Mouse (Mus musculus): ENCODE measurements around the gene Tbc1d32. TPM values are rescaled to one million over a fixed set of nuclear protein-coding genes. Genes with fewer than 3 reads are reported as not detected.

The Tbc1d32 gene
- 2.1 and 2.8 TPM in 2 replicates for polyA plus RNA-seq (2014; fragmentation: Nextera tagmentation; extraction: Ambion mirVana)

GRCm38 (mm10) chr10:56228568-56229209 lies at the start of gene Tbc1d32:
Gene Tbc1d32 (minus strand): TSS chr10:56228689.
- ATAC-seq (ENCODE audit: low FRiP score, low TSS enrichment) (peak; percentile 98), DNase-seq (peak; percentile 98)
- H3K9me3 ChIP-seq (ENCODE audit: control insufficient read depth, low read length): no peaks in the 10 kb centered on the region
- H3K27me3 ChIP-seq (ENCODE audit: control insufficient read depth, insufficient read depth, low read length): no peaks in the 10 kb centered on the region
- peaks cover 9% of the 10 kb centered on the region for H3K4me1 ChIP-seq (ENCODE audit: control insufficient read depth, insufficient read depth, low read length)
- peak within 1 kb of the TSS; percentile 61 for H3K9ac ChIP-seq (replicated peaks; ENCODE audit: low read length)
- peak within 1 kb of the TSS; percentile 50 for H3K4me3 ChIP-seq (replicated peaks; ENCODE audit: low read depth, low read length)
- H3K36me3 ChIP-seq (ENCODE audit: control insufficient read depth, insufficient read depth, low read length): no peaks in the 10 kb centered on the region
- WGBS: 3% methylated on average over 42 of the region's 42 CpGs
- H3K27ac ChIP-seq (replicated peaks; ENCODE audit: low read depth, low read length): peak within 1 kb of the TSS; percentile 93
- peak within 1 kb of the TSS; percentile 67 for H3K4me2 ChIP-seq (ENCODE audit: low read length)

- 79% methylated on average over 8 of the region's 8 CpGs for WGBS
- Histone ChIP-seq H3K4me1 (ENCODE audit: control insufficient read depth, insufficient read depth, low read length) (peaks cover 9% of the 10 kb centered on the region), H3K36me3 (ENCODE audit: control insufficient read depth, insufficient read depth, low read length) (no peaks in the 10 kb centered on the region), H3K9me3 (ENCODE audit: control insufficient read depth, low read length) (no peaks in the 10 kb centered on the region), H3K4me3 (replicated peaks; ENCODE audit: low read depth, low read length) (peak overlapping the region; percentile 50), H3K4me2 (ENCODE audit: low read length) (peak overlapping the region; percentile 67), H3K27ac (replicated peaks; ENCODE audit: low read depth, low read length) (0 out of 2 replicates have a peak overlapping the region, but pooled peaks have one; percentile 20), H3K27me3 (ENCODE audit: control insufficient read depth, insufficient read depth, low read length) (no peaks in the 10 kb centered on the region), H3K9ac (replicated peaks; ENCODE audit: low read length) (peak overlapping the region; percentile 61)
- DNase-seq: peak; percentile 12
- no peak for ATAC-seq (ENCODE audit: low FRiP score, low TSS enrichment)
Measured at GRCm38 (mm10) chr10:56227771-56228275, 666 bp downstream of the Tbc1d32 start.

DNA sequence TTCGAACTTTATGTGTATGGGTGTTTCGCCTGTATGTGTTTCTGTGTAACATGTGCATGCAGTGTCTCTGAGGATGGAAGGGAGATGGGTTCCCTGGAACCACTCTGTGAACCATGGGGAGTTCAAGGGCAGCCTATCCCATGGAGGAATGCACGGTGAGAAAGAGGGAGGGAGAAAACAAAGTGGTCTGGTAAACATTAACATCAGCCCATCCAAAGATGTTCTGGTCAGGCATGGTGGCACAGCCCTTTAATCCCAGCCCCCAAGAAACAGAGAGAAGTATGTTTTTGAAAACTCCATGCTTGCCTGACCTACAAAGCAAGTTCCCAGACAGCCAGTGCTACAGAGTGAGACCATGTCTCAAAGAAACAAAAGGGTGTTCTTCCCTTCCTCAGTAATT lies 12.7 kb downstream of the Tbc1d32 start:
- no peak overlapping the region for H3K27ac ChIP-seq (replicated peaks; ENCODE audit: low read depth, low read length)
- no peaks in the 10 kb centered on the region for H3K9me3 ChIP-seq (ENCODE audit: control insufficient read depth, low read length)
- no peaks in the 10 kb centered on the region for H3K4me1 ChIP-seq (ENCODE audit: control insufficient read depth, insufficient read depth, low read length)
- no peak overlapping the region for H3K9ac ChIP-seq (replicated peaks; ENCODE audit: low read length)
- no peak overlapping the region for H3K4me3 ChIP-seq (replicated peaks; ENCODE audit: low read depth, low read length)
- DNase-seq: no peak
- H3K4me2 ChIP-seq (ENCODE audit: low read length): no peak overlapping the region
- no peaks in the 10 kb centered on the region for H3K27me3 ChIP-seq (ENCODE audit: control insufficient read depth, insufficient read depth, low read length)
- H3K36me3 ChIP-seq (ENCODE audit: control insufficient read depth, insufficient read depth, low read length): no peaks in the 10 kb centered on the region
- 80% methylated on average over 3 of the region's 3 CpGs for WGBS
- ATAC-seq (ENCODE audit: low FRiP score, low TSS enrichment): no peak

GRCm38 (mm10) chr10:56210343-56210742 lies 18.1 kb downstream of the Tbc1d32 start:
- H3K36me3 ChIP-seq (ENCODE audit: control insufficient read depth, insufficient read depth, low read length): no peaks in the 10 kb centered on the region
- no peaks in the 10 kb centered on the region for H3K4me1 ChIP-seq (ENCODE audit: control insufficient read depth, insufficient read depth, low read length)
- H3K9ac ChIP-seq (replicated peaks; ENCODE audit: low read length): no peak overlapping the region
- no peak for DNase-seq
- no peak overlapping the region for H3K27ac ChIP-seq (replicated peaks; ENCODE audit: low read depth, low read length)
- no peaks in the 10 kb centered on the region for H3K9me3 ChIP-seq (ENCODE audit: control insufficient read depth, low read length)
- no peak overlapping the region for H3K4me3 ChIP-seq (replicated peaks; ENCODE audit: low read depth, low read length)
- H3K27me3 ChIP-seq (ENCODE audit: control insufficient read depth, insufficient read depth, low read length): no peaks in the 10 kb centered on the region
- H3K4me2 ChIP-seq (ENCODE audit: low read length): no peak overlapping the region
- ATAC-seq (ENCODE audit: low FRiP score, low TSS enrichment): no peak
- WGBS: 96% methylated on average over 1 of the region's 1 CpGs

- Histone ChIP-seq H3K4me3 (replicated peaks; ENCODE audit: low read depth, low read length) (no peak overlapping the region), H3K27ac (replicated peaks; ENCODE audit: low read depth, low read length) (no peak overlapping the region), H3K4me1 (ENCODE audit: control insufficient read depth, insufficient read depth, low read length) (no peaks in the 10 kb centered on the region), H3K27me3 (ENCODE audit: control insufficient read depth, insufficient read depth, low read length) (no peaks in the 10 kb centered on the region), H3K9me3 (ENCODE audit: control insufficient read depth, low read length) (no peaks in the 10 kb centered on the region), H3K4me2 (ENCODE audit: low read length) (no peak overlapping the region), H3K36me3 (ENCODE audit: control insufficient read depth, insufficient read depth, low read length) (no peaks in the 10 kb centered on the region), H3K9ac (replicated peaks; ENCODE audit: low read length) (no peak overlapping the region)
- no peak for DNase-seq
- WGBS: 92% methylated on average over 8 of the region's 8 CpGs
- no peak for ATAC-seq (ENCODE audit: low FRiP score, low TSS enrichment)
Measured at GRCm38 (mm10) chr10:56206802-56207404, 21.6 kb downstream of the Tbc1d32 start.

DNA sequence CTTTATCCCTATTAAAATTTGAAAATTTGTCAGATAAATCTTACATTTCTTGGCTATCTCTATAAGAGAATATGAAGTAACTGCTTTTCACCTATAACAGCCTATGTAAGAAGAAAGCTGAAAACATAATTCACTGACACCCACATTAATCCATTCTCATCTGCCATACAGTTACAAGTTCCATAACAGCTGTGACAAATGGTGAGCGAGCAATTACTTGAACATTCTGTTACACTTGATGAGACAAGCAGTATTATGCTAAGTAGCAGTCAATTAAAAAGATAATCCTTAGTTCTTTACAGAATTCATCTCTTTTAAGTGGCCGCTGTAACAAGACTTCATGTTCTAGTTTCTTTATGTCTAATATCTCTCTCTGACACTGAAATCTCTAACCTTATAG lies 24.1 kb downstream of the Tbc1d32 start:
- no peak for DNase-seq
- no peaks in the 10 kb centered on the region for H3K36me3 ChIP-seq (ENCODE audit: control insufficient read depth, insufficient read depth, low read length)
- no peaks in the 10 kb centered on the region for H3K27me3 ChIP-seq (ENCODE audit: control insufficient read depth, insufficient read depth, low read length)
- no peak overlapping the region for H3K9ac ChIP-seq (replicated peaks; ENCODE audit: low read length)
- 87% methylated on average over 2 of the region's 2 CpGs for WGBS
- H3K4me3 ChIP-seq (replicated peaks; ENCODE audit: low read depth, low read length): no peak overlapping the region
- no peak overlapping the region for H3K4me2 ChIP-seq (ENCODE audit: low read length)
- no peak for ATAC-seq (ENCODE audit: low FRiP score, low TSS enrichment)
- H3K27ac ChIP-seq (replicated peaks; ENCODE audit: low read depth, low read length): no peak overlapping the region
- H3K4me1 ChIP-seq (ENCODE audit: control insufficient read depth, insufficient read depth, low read length): no peaks in the 10 kb centered on the region
- no peaks in the 10 kb centered on the region for H3K9me3 ChIP-seq (ENCODE audit: control insufficient read depth, low read length)

- H3K4me1 ChIP-seq (ENCODE audit: control insufficient read depth, insufficient read depth, low read length): no peaks in the 10 kb centered on the region
- H3K9me3 ChIP-seq (ENCODE audit: control insufficient read depth, low read length): no peaks in the 10 kb centered on the region
- no peak for DNase-seq
- no peak overlapping the region for H3K9ac ChIP-seq (replicated peaks; ENCODE audit: low read length)
- no peak; the same call in 1 of the 2 replicates for ATAC-seq (ENCODE audit: low FRiP score, low TSS enrichment)
- H3K4me3 ChIP-seq (replicated peaks; ENCODE audit: low read depth, low read length): no peak overlapping the region
- no peak overlapping the region for H3K27ac ChIP-seq (replicated peaks; ENCODE audit: low read depth, low read length)
- H3K4me2 ChIP-seq (ENCODE audit: low read length): no peak overlapping the region
- H3K36me3 ChIP-seq (ENCODE audit: control insufficient read depth, insufficient read depth, low read length): no peaks in the 10 kb centered on the region
- H3K27me3 ChIP-seq (ENCODE audit: control insufficient read depth, insufficient read depth, low read length): no peaks in the 10 kb centered on the region
Measured at GRCm38 (mm10) chr10:56199902-56200301, 28.6 kb downstream of the Tbc1d32 start.

- WGBS: 47% methylated on average over 3 of the region's 3 CpGs
- Histone ChIP-seq H3K36me3 (ENCODE audit: control insufficient read depth, insufficient read depth, low read length) (no peaks in the 10 kb centered on the region), H3K4me3 (replicated peaks; ENCODE audit: low read depth, low read length) (no peak overlapping the region), H3K4me1 (ENCODE audit: control insufficient read depth, insufficient read depth, low read length) (no peaks in the 10 kb centered on the region), H3K4me2 (ENCODE audit: low read length) (no peak overlapping the region), H3K27ac (replicated peaks; ENCODE audit: low read depth, low read length) (no peak overlapping the region), H3K27me3 (ENCODE audit: control insufficient read depth, insufficient read depth, low read length) (no peaks in the 10 kb centered on the region), H3K9ac (replicated peaks; ENCODE audit: low read length) (no peak overlapping the region), H3K9me3 (ENCODE audit: control insufficient read depth, low read length) (no peaks in the 10 kb centered on the region)
- no peak for ATAC-seq (ENCODE audit: low FRiP score, low TSS enrichment)
- DNase-seq: peak; percentile 20
Measured at GRCm38 (mm10) chr10:56198691-56199090, 29.8 kb downstream of the Tbc1d32 start.

DNA sequence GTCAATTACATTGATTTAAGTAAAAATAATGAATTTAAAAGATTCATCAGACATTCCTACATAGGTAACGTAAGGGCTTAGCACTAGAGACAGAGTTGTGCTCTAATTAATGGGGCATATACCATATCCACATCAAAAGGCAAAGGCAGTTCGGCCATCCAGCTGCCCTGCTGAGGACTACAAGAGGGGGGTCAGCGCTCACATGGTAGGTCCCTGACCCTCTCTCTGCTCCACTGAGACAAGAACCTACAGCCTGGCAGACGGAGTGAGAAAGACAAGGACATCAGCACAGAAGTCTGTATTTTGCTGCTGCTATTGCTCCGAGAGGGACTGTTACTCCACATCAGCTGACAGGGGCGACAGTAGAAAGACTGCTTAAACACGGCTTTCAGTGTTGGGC lies 34.2 kb downstream of the Tbc1d32 start:
- Histone ChIP-seq H3K9ac (replicated peaks; ENCODE audit: low read length) (no peak overlapping the region), H3K4me2 (ENCODE audit: low read length) (no peak overlapping the region), H3K27me3 (ENCODE audit: control insufficient read depth, insufficient read depth, low read length) (no peaks in the 10 kb centered on the region), H3K9me3 (ENCODE audit: control insufficient read depth, low read length) (no peaks in the 10 kb centered on the region), H3K27ac (replicated peaks; ENCODE audit: low read depth, low read length) (no peak overlapping the region), H3K4me1 (ENCODE audit: control insufficient read depth, insufficient read depth, low read length) (no peaks in the 10 kb centered on the region), H3K4me3 (replicated peaks; ENCODE audit: low read depth, low read length) (no peak overlapping the region), H3K36me3 (ENCODE audit: control insufficient read depth, insufficient read depth, low read length) (no peaks in the 10 kb centered on the region)
- no peak for ATAC-seq (ENCODE audit: low FRiP score, low TSS enrichment)
- peak; percentile 8 for DNase-seq
- WGBS: 64% methylated on average over 7 of the region's 7 CpGs

Data from midbrain, embryonic 14.5 days (tissue).